Mouse (Mus musculus) CD4-positive naive resting alpha-beta T cell, adult 57 days (primary cell): ENCODE results near the gene Lrrc43. TPM values are rescaled to one million over a fixed set of nuclear protein-coding genes. Genes with fewer than 3 reads are reported as not detected.

ENCODE experiments used
- total RNA-seq: library from RNA; stranded (reverse); gene quantifications from one replicate; pipeline ENCODE4 v1.2.4, GENCODE M21; 2023

Lrrc43 gene
- not detected for total RNA-seq

GRCm38 (mm10) chr5:123489112-123489785 lies at the start of gene Lrrc43, which contains the start of gene Il31:
Gene Lrrc43 (plus strand): TSS chr5:123489305.
Gene Il31 (minus strand): TSS chr5:123489489.

GRCm38 (mm10) chr5:123510160-123510559 lies 21.1 kb downstream of the Lrrc43 start, which contains the start of gene B3gnt4:
Gene B3gnt4 (plus strand): TSS chr5:123510460.

GRCm38 (mm10) chr5:123523692-123524392 lies 34.7 kb downstream of the Lrrc43 start, which contains the start of gene Diablo:
Gene Diablo (minus strand): TSS chr5:123524176.

GRCm38 (mm10) chr5:123525281-123525680 lies 36.2 kb downstream of the Lrrc43 start, which contains the start of gene Gm49027:
Gene Gm49027 (minus strand): TSS chr5:123525488.

Other genes with a start within 250 kb of the Lrrc43 start
- gene Wdr66, start 237.2 kb upstream of the Lrrc43 start, total RNA-seq = 2.9 TPM
- gene Bcl7a, start 145.5 kb upstream of the Lrrc43 start, total RNA-seq = 15.4 TPM
- gene Mlxip, start 94.5 kb upstream of the Lrrc43 start, total RNA-seq = 87.5 TPM
- gene Il31, start 184 bp downstream of the Lrrc43 start, total RNA-seq = not detected
- not detected for gene B3gnt4, start 21.2 kb downstream of the Lrrc43 start, total RNA-seq
- 55.7 TPM for gene Diablo, start 34.9 kb downstream of the Lrrc43 start, total RNA-seq
- gene Gm49027, start 36.2 kb downstream of the Lrrc43 start, total RNA-seq = 4.8 TPM
- gene Vps33a, start 83.7 kb downstream of the Lrrc43 start, total RNA-seq = 49.0 TPM
- 99.2 TPM for gene Clip1, start 195.3 kb downstream of the Lrrc43 start, total RNA-seq
- 78.7 TPM for gene Zcchc8, start 231.8 kb downstream of the Lrrc43 start, total RNA-seq